Mouse (Mus musculus) hindbrain, embryonic 13.5 days (tissue): ENCODE data around the gene Samd13. TPM values are rescaled to one million over a fixed set of nuclear protein-coding genes. Genes with fewer than 3 reads are reported as not detected.

Source experiments
- ATAC-seq: fragments of 200-750 bp; cut with Nextera tagmentation; 2 replicates; pipeline ENCODE4 v1.8.0; 2017; ENCODE audit warnings: moderate TSS enrichment; ENCODE audit not compliant: low FRiP score
- H3K27ac ChIP-seq: fragments of 300-500 bp; sonication (generic); 2 replicates; pipeline ENCODE4 v1.5.1; 2015; ENCODE audit warnings: inconsistent platforms, mild to moderate bottlenecking, moderate library complexity
- H3K27me3 ChIP-seq: fragments of 300-500 bp; sonication (generic); 2 replicates; pipeline ENCODE4 v1.6.1; 2015; ENCODE audit warnings: mild to moderate bottlenecking, inconsistent platforms
- H3K36me3 ChIP-seq: fragments of 300-500 bp; sonication (generic); 2 replicates; pipeline ENCODE4 v1.6.1; 2015; ENCODE audit warnings: mild to moderate bottlenecking, inconsistent platforms
- H3K4me1 ChIP-seq: fragments of 300-500 bp; sonication (generic); replicated peaks from 2 replicates; pipeline ENCODE4 v1.6.1; 2015; ENCODE audit warnings: inconsistent platforms
- H3K4me2 ChIP-seq: fragments of 300-500 bp; sonication (generic); 2 replicates; pipeline ENCODE4 v1.6.1; 2015; ENCODE audit warnings: inconsistent platforms, mild to moderate bottlenecking, moderate library complexity
- H3K4me3 ChIP-seq: fragments of 300-500 bp; sonication (generic); 2 replicates; pipeline ENCODE4 v1.5.1; 2015; ENCODE audit warnings: mild to moderate bottlenecking, inconsistent platforms
- H3K9ac ChIP-seq: fragments of 300-500 bp; sonication (generic); 2 replicates; pipeline ENCODE4 v1.6.1; 2015; ENCODE audit warnings: mild to moderate bottlenecking, inconsistent platforms
- H3K9me3 ChIP-seq: fragments of 300-500 bp; sonication (generic); 2 replicates; pipeline ENCODE4 v1.6.1; 2016; ENCODE audit warnings: inconsistent platforms
- WGBS: fragments of 180-500 bp; shearing (Covaris S2); methylation state at CpG from one replicate; pipeline ENCODE4 v1.1.7; 2015; 5-methylcytosine and 5-hydroxymethylcytosine counted together
- polyA plus RNA-seq: library from polyadenylated mRNA; unstranded; fragments of >200 nt; fragmentation: Nextera tagmentation; extraction: Ambion mirVana; gene quantifications from 2 replicates; pipeline ENCODE4 v1.2.1, GENCODE M21; 2015

The Samd13 gene
- polyA plus RNA-seq, 1 experiment from 2014 or later, result 0.44 TPM

GRCm38 (mm10) chr3:146625766-146626165 lies 59.6 kb downstream of the Samd13 start:
- Histone ChIP-seq H3K4me3 (no peak overlapping the region), H3K36me3 (no peaks in the 10 kb centered on the region), H3K27me3 (no peaks in the 10 kb centered on the region), H3K27ac (no peak overlapping the region), H3K9ac (no peak overlapping the region), H3K4me2 (no peak overlapping the region), H3K4me1 (no peaks in the 10 kb centered on the region), H3K9me3 (no peaks in the 10 kb centered on the region)
- no peak for ATAC-seq
- WGBS, result 89% methylated on average over 4 of the region's 4 CpGs

GRCm38 (mm10) chr3:146621966-146622365 lies 63.4 kb downstream of the Samd13 start:
- Histone ChIP-seq H3K27me3 (no peaks in the 10 kb centered on the region), H3K9me3 (no peaks in the 10 kb centered on the region), H3K4me1 (no peaks in the 10 kb centered on the region), H3K4me2 (no peak overlapping the region), H3K4me3 (no peak overlapping the region), H3K27ac (no peak overlapping the region), H3K9ac (no peak overlapping the region), H3K36me3 (no peaks in the 10 kb centered on the region)
- 84% methylated on average over 11 of the region's 11 CpGs for WGBS
- ATAC-seq, result no peak

GRCm38 (mm10) chr3:146620555-146621249 lies 64.7 kb downstream of the Samd13 start:
- Histone ChIP-seq H3K27ac (no peak overlapping the region), H3K9ac (no peak overlapping the region), H3K36me3 (no peaks in the 10 kb centered on the region), H3K4me2 (no peak overlapping the region), H3K4me3 (no peak overlapping the region), H3K4me1 (no peaks in the 10 kb centered on the region), H3K27me3 (no peaks in the 10 kb centered on the region), H3K9me3 (no peaks in the 10 kb centered on the region)
- WGBS, result 90% methylated on average over 14 of the region's 14 CpGs
- no peak for ATAC-seq

GRCm38 (mm10) chr3:146620101-146620500 lies 65.3 kb downstream of the Samd13 start:
- Histone ChIP-seq H3K9ac (no peak overlapping the region), H3K4me1 (no peaks in the 10 kb centered on the region), H3K9me3 (no peaks in the 10 kb centered on the region), H3K27ac (no peak overlapping the region), H3K27me3 (no peaks in the 10 kb centered on the region), H3K4me2 (no peak overlapping the region), H3K36me3 (no peaks in the 10 kb centered on the region), H3K4me3 (no peak overlapping the region)
- 90% methylated on average over 10 of the region's 10 CpGs for WGBS
- no peak for ATAC-seq

GRCm38 (mm10) chr3:146618357-146618756 lies 67.0 kb downstream of the Samd13 start:
- WGBS, result 81% methylated on average over 4 of the region's 4 CpGs
- Histone ChIP-seq H3K27me3 (no peaks in the 10 kb centered on the region), H3K4me1 (no peaks in the 10 kb centered on the region), H3K4me2 (no peak overlapping the region), H3K9me3 (no peaks in the 10 kb centered on the region), H3K4me3 (no peak overlapping the region), H3K27ac (no peak overlapping the region), H3K36me3 (no peaks in the 10 kb centered on the region), H3K9ac (no peak overlapping the region)
- no peak for ATAC-seq

GRCm38 (mm10) chr3:146617946-146618345 lies 67.4 kb downstream of the Samd13 start:
- no peaks in the 10 kb centered on the region for H3K27me3 ChIP-seq
- no peaks in the 10 kb centered on the region for H3K4me1 ChIP-seq
- no peaks in the 10 kb centered on the region for H3K36me3 ChIP-seq
- H3K9ac ChIP-seq, result no peak overlapping the region
- no peak overlapping the region for H3K27ac ChIP-seq
- H3K9me3 ChIP-seq, result no peaks in the 10 kb centered on the region
- ATAC-seq, result no peak
- no peak overlapping the region for H3K4me3 ChIP-seq
- no peak overlapping the region for H3K4me2 ChIP-seq

- H3K9ac ChIP-seq, result no peak overlapping the region
Observed at GRCm38 (mm10) chr3:146616533-146617283, 68.7 kb downstream of the Samd13 start.

GRCm38 (mm10) chr3:146615496-146615895 lies 69.9 kb downstream of the Samd13 start, which contains the start of gene Dnase2b:
TSS of gene Dnase2b (minus strand) at chr3:146615596.
- Histone ChIP-seq H3K4me1 (no peaks in the 10 kb centered on the region), H3K4me2 (no peak within 1 kb of the TSS), H3K9me3 (no peaks in the 10 kb centered on the region), H3K27me3 (no peaks in the 10 kb centered on the region), H3K36me3 (no peaks in the 10 kb centered on the region), H3K4me3 (no peak within 1 kb of the TSS), H3K27ac (no peak within 1 kb of the TSS), H3K9ac (no peak within 1 kb of the TSS)
- no peak for ATAC-seq
- WGBS, result 95% methylated on average over 4 of the region's 4 CpGs

More at GRCm38 (mm10) chr3:146616533-146617283, 68.7 kb downstream of the Samd13 start:
- ATAC-seq, result no peak
- Histone ChIP-seq H3K9me3 (no peaks in the 10 kb centered on the region), H3K27ac (no peak overlapping the region), H3K4me1 (no peaks in the 10 kb centered on the region), H3K27me3 (no peaks in the 10 kb centered on the region), H3K4me2 (no peak overlapping the region), H3K36me3 (no peaks in the 10 kb centered on the region), H3K4me3 (no peak overlapping the region)
- WGBS, result 82% methylated on average over 5 of the region's 5 CpGs

- Histone ChIP-seq H3K9me3 (no peaks in the 10 kb centered on the region), H3K4me3 (no peak overlapping the region), H3K36me3 (no peaks in the 10 kb centered on the region), H3K4me1 (peaks cover 13% of the 10 kb centered on the region; the same call in 1 of the 2 replicates), H3K9ac (no peak overlapping the region), H3K4me2 (no peak overlapping the region), H3K27ac (no peak overlapping the region), H3K27me3 (no peaks in the 10 kb centered on the region)
- ATAC-seq, result no peak
- WGBS, result 94% methylated on average over 4 of the region's 4 CpGs
Observed at GRCm38 (mm10) chr3:146611821-146612220, 73.6 kb downstream of the Samd13 start.

GRCm38 (mm10) chr3:146611261-146611660 lies 74.1 kb downstream of the Samd13 start:
- Histone ChIP-seq H3K27me3 (no peaks in the 10 kb centered on the region), H3K36me3 (no peaks in the 10 kb centered on the region), H3K4me1 (peaks cover 16% of the 10 kb centered on the region; the same call in 1 of the 2 replicates), H3K4me3 (no peak overlapping the region), H3K27ac (no peak overlapping the region), H3K9ac (no peak overlapping the region), H3K9me3 (no peaks in the 10 kb centered on the region), H3K4me2 (no peak overlapping the region)
- WGBS, result 78% methylated on average over 4 of the region's 4 CpGs
- ATAC-seq, result no peak

GRCm38 (mm10) chr3:146610322-146610721 lies 75.1 kb downstream of the Samd13 start:
- WGBS, result 88% methylated on average over 10 of the region's 10 CpGs
- no peak overlapping the region for H3K4me3 ChIP-seq
- H3K4me1 ChIP-seq, result peaks cover 16% of the 10 kb centered on the region; the same call in 1 of the 2 replicates
- no peak overlapping the region for H3K9ac ChIP-seq
- H3K27ac ChIP-seq, result no peak overlapping the region
- H3K9me3 ChIP-seq, result no peaks in the 10 kb centered on the region
- no peaks in the 10 kb centered on the region for H3K36me3 ChIP-seq
- no peak overlapping the region for H3K4me2 ChIP-seq
- no peak for ATAC-seq
- no peaks in the 10 kb centered on the region for H3K27me3 ChIP-seq

GRCm38 (mm10) chr3:146607368-146607767 lies 78.0 kb downstream of the Samd13 start:
- Histone ChIP-seq H3K27me3 (no peaks in the 10 kb centered on the region), H3K4me2 (no peak overlapping the region), H3K4me1 (peaks cover 16% of the 10 kb centered on the region; the same call in 1 of the 2 replicates), H3K27ac (peak overlapping the region; percentile 60), H3K9ac (no peak overlapping the region), H3K36me3 (no peaks in the 10 kb centered on the region), H3K9me3 (no peaks in the 10 kb centered on the region), H3K4me3 (no peak overlapping the region)
- WGBS, result 12% methylated on average over 1 of the region's 1 CpGs
- ATAC-seq, result peak; percentile 46
